Mouse (Mus musculus): ENCODE measurements around the gene A2m. TPM values are rescaled to one million over a fixed set of nuclear protein-coding genes. Genes with fewer than 3 reads are reported as not detected.

Gene A2m
- 1.7 and 2.3 TPM in 2 replicates for polyA plus RNA-seq (2016; fragmentation: Nextera tagmentation; extraction: Ambion mirVana)

DNA sequence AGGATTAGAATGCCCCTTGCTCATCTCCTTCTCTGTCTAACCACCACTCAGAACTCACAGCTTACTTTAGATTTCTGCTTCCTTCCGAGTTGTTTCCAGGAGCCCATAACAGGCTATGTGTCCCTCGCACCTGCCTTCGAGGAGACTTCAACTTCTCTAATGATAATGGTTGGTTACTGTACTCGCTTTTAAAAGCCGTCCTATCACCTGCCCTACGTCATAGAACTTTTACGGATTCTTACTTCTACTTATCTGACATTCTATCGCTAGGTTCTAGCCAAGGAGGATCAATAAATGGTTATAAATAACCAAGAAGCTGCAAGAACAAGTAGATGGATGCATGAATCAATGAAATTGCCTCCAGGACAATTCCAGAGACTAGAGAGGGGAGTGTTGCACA lies at the start of gene A2m:
Gene A2m (plus strand): TSS at position 301 of the 400 bp plus-strand sequence.
- Histone ChIP-seq H3K4me3 (peak within 1 kb of the TSS; percentile 50), H3K36me3 (replicated peaks) (no peaks in the 10 kb centered on the region), H3K4me1 (peaks cover 6% of the 10 kb centered on the region; the same call in 1 of the 2 replicates), H3K27ac (replicated peaks) (peak within 1 kb of the TSS; percentile 75), H3K9me3 (no peaks in the 10 kb centered on the region), H3K27me3 (replicated peaks; ENCODE audit: low read depth, poor library complexity, severe bottlenecking) (peaks cover 14% of the 10 kb centered on the region)
- no peak for DNase-seq (ENCODE audit: low spot score)
- WGBS = 92% methylated on average over 8 of the region's 8 CpGs

DNA sequence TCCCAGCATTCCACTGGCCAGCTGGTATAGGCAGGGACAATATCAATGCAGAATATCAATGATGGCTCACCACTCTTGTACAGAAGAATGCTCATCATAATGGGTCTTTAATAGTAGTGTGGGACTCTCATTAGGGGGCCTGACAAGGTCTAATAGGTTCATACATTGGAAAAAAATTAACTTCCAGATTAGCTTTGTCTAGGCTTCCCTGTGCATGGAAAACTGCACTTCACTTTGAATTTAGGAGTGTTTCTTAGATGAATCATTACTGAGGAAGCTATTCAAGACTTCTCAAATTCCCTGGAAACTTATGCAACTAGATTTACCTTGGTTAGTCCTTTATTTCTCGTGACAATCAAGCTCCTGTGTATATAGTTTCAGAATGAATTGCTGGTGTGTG lies 45.0 kb upstream of the A2m start:
- DNase-seq (ENCODE audit: low spot score) = no peak
- no peaks in the 10 kb centered on the region for H3K4me1 ChIP-seq
- no peak overlapping the region for H3K27ac ChIP-seq (replicated peaks)
- no peaks in the 10 kb centered on the region for H3K9me3 ChIP-seq
- 68% methylated on average over 1 of the region's 1 CpGs for WGBS
- no peaks in the 10 kb centered on the region for H3K36me3 ChIP-seq (replicated peaks)
- no peak overlapping the region for H3K4me3 ChIP-seq
- no peaks in the 10 kb centered on the region for H3K27me3 ChIP-seq (replicated peaks; ENCODE audit: low read depth, poor library complexity, severe bottlenecking)

GRCm38 (mm10) chr6:121600927-121601326 lies 34.2 kb upstream of the A2m start:
- no peaks in the 10 kb centered on the region for H3K4me1 ChIP-seq
- H3K36me3 ChIP-seq (replicated peaks) = no peaks in the 10 kb centered on the region
- H3K4me3 ChIP-seq = no peak overlapping the region
- DNase-seq (ENCODE audit: low spot score) = no peak
- H3K27me3 ChIP-seq (replicated peaks; ENCODE audit: low read depth, poor library complexity, severe bottlenecking) = no peaks in the 10 kb centered on the region
- no peak overlapping the region for H3K27ac ChIP-seq (replicated peaks)
- 82% methylated on average over 1 of the region's 1 CpGs for WGBS
- no peaks in the 10 kb centered on the region for H3K9me3 ChIP-seq

- no peaks in the 10 kb centered on the region for H3K27me3 ChIP-seq (replicated peaks; ENCODE audit: low read depth, poor library complexity, severe bottlenecking)
- no peak overlapping the region for H3K4me3 ChIP-seq
- no peak overlapping the region for H3K27ac ChIP-seq (replicated peaks)
- H3K9me3 ChIP-seq = no peaks in the 10 kb centered on the region
- DNase-seq (ENCODE audit: low spot score) = no peak
- H3K4me1 ChIP-seq = 0 out of 2 replicates have a peak, but pooled peaks cover 4% of the 10 kb centered on the region
- no peaks in the 10 kb centered on the region for H3K36me3 ChIP-seq (replicated peaks)
These were observed 27.3 kb upstream of the A2m start for GRCm38 (mm10) chr6:121607861-121608260.

GRCm38 (mm10) chr6:121611796-121612195 lies 23.4 kb upstream of the A2m start:
- Histone ChIP-seq H3K36me3 (replicated peaks) (no peaks in the 10 kb centered on the region), H3K4me1 (0 out of 2 replicates have a peak, but pooled peaks cover 4% of the 10 kb centered on the region), H3K9me3 (no peaks in the 10 kb centered on the region), H3K4me3 (no peak overlapping the region), H3K27ac (replicated peaks) (no peak overlapping the region), H3K27me3 (replicated peaks; ENCODE audit: low read depth, poor library complexity, severe bottlenecking) (no peaks in the 10 kb centered on the region)
- no peak for DNase-seq (ENCODE audit: low spot score)
- WGBS = 51% methylated on average over 3 of the region's 3 CpGs

- Histone ChIP-seq H3K9me3 (no peaks in the 10 kb centered on the region), H3K27me3 (replicated peaks; ENCODE audit: low read depth, poor library complexity, severe bottlenecking) (no peaks in the 10 kb centered on the region), H3K27ac (replicated peaks) (peak overlapping the region; percentile 35; the same call in 1 of the 2 replicates), H3K4me1 (peaks cover 8% of the 10 kb centered on the region), H3K36me3 (replicated peaks) (no peaks in the 10 kb centered on the region), H3K4me3 (no peak overlapping the region)
- DNase-seq (ENCODE audit: low spot score) = peak; percentile 31
- 20% methylated on average over 3 of the region's 3 CpGs for WGBS
These were observed 17.7 kb upstream of the A2m start for GRCm38 (mm10) chr6:121617476-121617875.

- Histone ChIP-seq H3K27ac (replicated peaks) (no peak overlapping the region), H3K27me3 (replicated peaks; ENCODE audit: low read depth, poor library complexity, severe bottlenecking) (no peaks in the 10 kb centered on the region), H3K9me3 (no peaks in the 10 kb centered on the region), H3K4me3 (no peak overlapping the region), H3K4me1 (peaks cover 2% of the 10 kb centered on the region), H3K36me3 (replicated peaks) (no peaks in the 10 kb centered on the region)
- no peak for DNase-seq (ENCODE audit: low spot score)
- WGBS = 77% methylated on average over 2 of the region's 2 CpGs
These were observed 12.7 kb upstream of the A2m start for GRCm38 (mm10) chr6:121622525-121622924.

DNA sequence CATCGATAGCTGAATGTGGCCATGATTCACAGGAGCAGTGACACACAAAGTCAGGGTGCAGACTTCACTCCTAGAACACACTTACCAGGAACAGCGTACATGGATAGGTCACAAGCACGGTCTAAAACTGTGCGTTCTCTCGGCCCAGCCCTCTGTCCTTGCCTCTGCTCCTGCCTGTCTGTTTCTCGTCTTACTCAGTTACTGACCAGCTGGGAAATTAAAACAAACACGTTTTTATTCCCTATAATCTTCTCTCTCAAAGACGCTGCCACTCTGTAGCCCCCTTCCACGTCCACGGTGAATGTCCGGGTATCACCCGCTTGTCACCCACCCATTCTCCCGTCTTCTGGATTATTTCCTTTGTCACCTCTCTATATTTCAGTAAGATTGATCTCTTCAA lies 656 bp upstream of the A2m start:
- peaks cover 14% of the 10 kb centered on the region for H3K27me3 ChIP-seq (replicated peaks; ENCODE audit: low read depth, poor library complexity, severe bottlenecking)
- H3K36me3 ChIP-seq (replicated peaks) = no peaks in the 10 kb centered on the region
- DNase-seq (ENCODE audit: low spot score) = no peak
- WGBS = 79% methylated on average over 13 of the region's 13 CpGs
- no peaks in the 10 kb centered on the region for H3K9me3 ChIP-seq
- no peak overlapping the region for H3K27ac ChIP-seq (replicated peaks)
- H3K4me3 ChIP-seq = no peak overlapping the region
- peaks cover 6% of the 10 kb centered on the region; the same call in 1 of the 2 replicates for H3K4me1 ChIP-seq

GRCm38 (mm10) chr6:121635878-121636371 lies 749 bp downstream of the A2m start:
- Histone ChIP-seq H3K36me3 (replicated peaks) (no peaks in the 10 kb centered on the region), H3K4me3 (peak overlapping the region; percentile 50), H3K9me3 (no peaks in the 10 kb centered on the region), H3K27me3 (replicated peaks; ENCODE audit: low read depth, poor library complexity, severe bottlenecking) (peaks cover 14% of the 10 kb centered on the region), H3K27ac (replicated peaks) (peak overlapping the region; percentile 75), H3K4me1 (peaks cover 6% of the 10 kb centered on the region; the same call in 1 of the 2 replicates)
- WGBS = 4% methylated on average over 12 of the region's 12 CpGs
- DNase-seq (ENCODE audit: low spot score) = peak; percentile 71

DNA sequence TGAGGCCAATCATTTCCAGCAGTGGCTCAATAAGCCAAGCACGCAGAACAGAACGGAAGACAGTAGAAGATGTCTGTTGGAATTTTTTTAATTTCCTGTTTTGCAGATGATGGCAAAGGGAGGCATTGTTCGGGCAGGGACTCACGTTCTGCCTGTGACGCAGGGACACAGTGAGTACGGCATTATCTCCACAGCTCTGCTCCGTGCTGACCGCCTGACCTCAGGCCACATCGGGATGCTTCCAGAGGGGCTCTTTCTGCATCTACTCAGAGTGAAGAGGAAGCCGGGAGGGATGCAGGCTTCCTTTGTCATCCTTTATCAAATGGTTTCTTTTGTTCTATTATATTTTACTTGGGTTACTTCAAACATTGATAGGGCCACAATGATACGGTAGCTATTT lies 13.3 kb downstream of the A2m start:
- Histone ChIP-seq H3K36me3 (replicated peaks) (no peaks in the 10 kb centered on the region), H3K4me1 (0 out of 2 replicates have a peak, but pooled peaks cover 4% of the 10 kb centered on the region), H3K27me3 (replicated peaks; ENCODE audit: low read depth, poor library complexity, severe bottlenecking) (no peaks in the 10 kb centered on the region), H3K4me3 (no peak overlapping the region), H3K9me3 (no peaks in the 10 kb centered on the region), H3K27ac (replicated peaks) (no peak overlapping the region)
- DNase-seq (ENCODE audit: low spot score) = no peak
- WGBS = 47% methylated on average over 11 of the region's 11 CpGs

Other genes starting within 250 kb of the A2m start
- 0.17 and 0.21 TPM in 2 replicates for gene Iqsec3, start 161.7 kb upstream of the A2m start, polyA plus RNA-seq (2016; fragmentation: Nextera tagmentation; extraction: Ambion mirVana)
- gene Gm7298, start 97.6 kb downstream of the A2m start, polyA plus RNA-seq (2016; fragmentation: Nextera tagmentation; extraction: Ambion mirVana) = not detected in 2 replicates
- not detected in 2 replicates for gene Mug1, start 203.2 kb downstream of the A2m start, polyA plus RNA-seq (2016; fragmentation: Nextera tagmentation; extraction: Ambion mirVana)